Mouse (Mus musculus) embryonic facial prominence, embryonic 15.5 days (tissue): ENCODE data around the gene Vmn2r54. TPM values are rescaled to one million over a fixed set of nuclear protein-coding genes. Genes with fewer than 3 reads are reported as not detected.
"Not testable (repeated sequence)": the region's sequence is repeated elsewhere in the genome, so short reads cannot be mapped to it uniquely, and the experiment has no call there.

Experiments
- ATAC-seq: fragments of 200-750 bp; cut with Nextera tagmentation; 2 replicates; pipeline ENCODE4 v1.8.0; 2017; ENCODE audit warnings: low read depth, moderate TSS enrichment; ENCODE audit not compliant: insufficient number of reproducible peaks, low FRiP score, low TSS enrichment
- H3K27ac ChIP-seq: fragments of 300-500 bp; sonication (generic); replicated peaks from 2 replicates; pipeline ENCODE4 v1.5.1; 2015; ENCODE audit warnings: mild to moderate bottlenecking, inconsistent platforms
- H3K27me3 ChIP-seq: fragments of 300-500 bp; sonication (generic); 2 replicates; pipeline ENCODE4 v1.6.1; 2015; ENCODE audit warnings: inconsistent platforms
- H3K36me3 ChIP-seq: fragments of 300-500 bp; sonication (generic); 2 replicates; pipeline ENCODE4 v1.6.1; 2015; ENCODE audit warnings: mild to moderate bottlenecking, inconsistent platforms
- H3K4me1 ChIP-seq: fragments of 300-500 bp; sonication (generic); 2 replicates; pipeline ENCODE4 v1.6.1; 2015; ENCODE audit warnings: inconsistent platforms
- H3K4me2 ChIP-seq: fragments of 300-500 bp; sonication (generic); replicated peaks from 2 replicates; pipeline ENCODE4 v1.6.1; 2015; ENCODE audit warnings: mild to moderate bottlenecking, inconsistent platforms
- H3K4me3 ChIP-seq: fragments of 300-500 bp; sonication (generic); replicated peaks from 2 replicates; pipeline ENCODE4 v1.5.1; 2015; ENCODE audit warnings: mild to moderate bottlenecking, inconsistent platforms
- H3K9ac ChIP-seq: fragments of 300-500 bp; sonication (generic); 2 replicates; pipeline ENCODE4 v1.6.1; 2015; ENCODE audit warnings: inconsistent platforms
- H3K9me3 ChIP-seq: fragments of 300-500 bp; sonication (generic); replicated peaks from 2 replicates; pipeline ENCODE4 v1.6.1; 2016; ENCODE audit warnings: inconsistent platforms
- WGBS: fragments of 180-500 bp; shearing (Covaris S2); methylation state at CpG from one replicate; pipeline ENCODE4 v1.1.7; 2015; 5-methylcytosine and 5-hydroxymethylcytosine counted together
- polyA plus RNA-seq: library from polyadenylated mRNA; unstranded; fragments of >200 nt; fragmentation: Nextera tagmentation; extraction: Ambion mirVana; gene quantifications from 2 replicates; pipeline ENCODE4 v1.2.1, GENCODE M21; 2015

Gene Vmn2r54
- not detected in 2 replicates for polyA plus RNA-seq

- H3K9ac ChIP-seq, H3K9me3 ChIP-seq, H3K4me3 ChIP-seq, ATAC-seq, H3K27ac ChIP-seq, H3K4me1 ChIP-seq, H3K36me3 ChIP-seq, H3K27me3 ChIP-seq, H3K4me2 ChIP-seq: not testable (repeated sequence)
- 75% methylated on average over 3 of the region's 4 CpGs for WGBS
These were observed at the start of gene Vmn2r54 for GRCm38 (mm10) chr7:12640219-12640618. TSS of gene Vmn2r54 (minus strand) at chr7:12640319.

GRCm38 (mm10) chr7:12684903-12685302 lies 44.8 kb upstream of the Vmn2r54 start, which contains the start of gene Vmn2r55:
TSS of gene Vmn2r55 (minus strand) at chr7:12685003.
- H3K27me3 ChIP-seq, H3K4me1 ChIP-seq, H3K9me3 ChIP-seq, H3K4me3 ChIP-seq, H3K9ac ChIP-seq, H3K4me2 ChIP-seq, H3K36me3 ChIP-seq, ATAC-seq, H3K27ac ChIP-seq: not testable (repeated sequence)
- 82% methylated on average over 3 of the region's 3 CpGs for WGBS

- no peaks in the 10 kb centered on the region for H3K9me3 ChIP-seq
- no peak within 1 kb of the TSS for H3K4me2 ChIP-seq
- H3K4me1 ChIP-seq: no peaks in the 10 kb centered on the region
- H3K36me3 ChIP-seq: no peaks in the 10 kb centered on the region
- H3K27me3 ChIP-seq: no peaks in the 10 kb centered on the region
- no peak within 1 kb of the TSS for H3K9ac ChIP-seq
- no peak within 1 kb of the TSS for H3K27ac ChIP-seq
- H3K4me3 ChIP-seq: no peak within 1 kb of the TSS
- no peak for ATAC-seq
These were observed 31.4 kb downstream of the Vmn2r54 start, which contains the start of gene Vmn2r53 for GRCm38 (mm10) chr7:12608688-12609087. TSS of gene Vmn2r53 (minus strand) at chr7:12608788.

Other genes with a start within 250 kb of the Vmn2r54 start
- 5.1 and 5.2 TPM in 2 replicates for gene Zfp551, start 217.6 kb downstream of the Vmn2r54 start, polyA plus RNA-seq
- 18.2 and 18.6 TPM in 2 replicates for gene Zfp606, start 162.0 kb downstream of the Vmn2r54 start, polyA plus RNA-seq
- gene 2900092C05Rik, start 127.8 kb downstream of the Vmn2r54 start, polyA plus RNA-seq: not detected in 2 replicates
- 0.03 TPM in 1 of 2 replicates, not detected in the other for gene Vmn2r53, start 31.5 kb downstream of the Vmn2r54 start, polyA plus RNA-seq
- not detected in 2 replicates for gene Vmn2r55, start 44.7 kb upstream of the Vmn2r54 start, polyA plus RNA-seq
- not detected in 2 replicates for gene Vmn2r56, start 94.7 kb upstream of the Vmn2r54 start, polyA plus RNA-seq
- gene Zscan18, start 163.3 kb upstream of the Vmn2r54 start, polyA plus RNA-seq: 8.8 and 10.4 TPM in 2 replicates
- gene Zfp329, start 178.5 kb upstream of the Vmn2r54 start, polyA plus RNA-seq: 14.7 and 15.5 TPM in 2 replicates
- gene Zfp110, start 194.4 kb upstream of the Vmn2r54 start, polyA plus RNA-seq: 36.6 and 39.7 TPM in 2 replicates
- gene Zfp128, start 240.9 kb upstream of the Vmn2r54 start, polyA plus RNA-seq: 5.0 and 5.1 TPM in 2 replicates